13 mouse cellular contexts compared by ENCODE assay signal in genomic region chr6:21322211-21322610, GRCm38 (mm10).
"Had no signal": no experiment of that assay in that cellular context is flagged by ENCODE, and none has a peak within 500 bp of the region (broad histone marks: within the 10 kb centered on the region; RNA-seq: fewer than 3 reads in every experiment).

No protein-coding gene starts in this region.

- DNase-seq: lung, adult 18-20 months; lung, embryonic 14.5 days; lung, postnatal 10 days; lung, postnatal 4 days; midbrain, embryonic 14.5 days; retina, postnatal 1 day; right cerebral cortex, adult 18-20 months; right cerebral cortex, postnatal 25 days; right cerebral cortex, postnatal 4 days; spleen, adult 18-20 months; thymus, adult 18-20 months; thymus, postnatal 14 days; thymus, postnatal 36 days had no signal
